Mouse (Mus musculus) left cerebral cortex, adult 9 months (tissue): ENCODE data around the gene Vps37c.

Experiments
- DNase-seq, 2 experiments: peaks; one replicate each; pipeline ENCODE4 v3.0.0; 2022; ENCODE audit warnings: low spot score in 2 of 2

Gene Vps37c

GRCm38 (mm10) chr19:10713551-10713950 is 25.0 kb downstream of the Vps37c start:
- DNase-seq: no peak

GRCm38 (mm10) chr19:10714168-10714567 is 25.6 kb downstream of the Vps37c start:
- no peak for DNase-seq

GRCm38 (mm10) chr19:10714682-10715475 is 26.3 kb downstream of the Vps37c start:
- DNase-seq: peak in 1 of 2 experiments; percentile 77

- no peak for DNase-seq
Observed at GRCm38 (mm10) chr19:10715476-10715875, 26.9 kb downstream of the Vps37c start.

GRCm38 (mm10) chr19:10718251-10718775 is 29.8 kb downstream of the Vps37c start:
- no peak for DNase-seq

GRCm38 (mm10) chr19:10719751-10720150 is 31.2 kb downstream of the Vps37c start:
- no peak for DNase-seq

- DNase-seq: no peak
Observed at GRCm38 (mm10) chr19:10720524-10720923, 32.0 kb downstream of the Vps37c start.

GRCm38 (mm10) chr19:10721064-10721463 is 32.5 kb downstream of the Vps37c start:
- no peak for DNase-seq

GRCm38 (mm10) chr19:10723084-10723483 is 34.5 kb downstream of the Vps37c start:
- no peak for DNase-seq

GRCm38 (mm10) chr19:10723649-10724048 is 35.1 kb downstream of the Vps37c start:
- no peak for DNase-seq

- DNase-seq: no peak
Observed at GRCm38 (mm10) chr19:10724629-10725363, 36.3 kb downstream of the Vps37c start.

GRCm38 (mm10) chr19:10729889-10730288 is 41.4 kb downstream of the Vps37c start:
- no peak for DNase-seq

- no peak for DNase-seq
Observed at GRCm38 (mm10) chr19:10730469-10730868, 41.9 kb downstream of the Vps37c start.

GRCm38 (mm10) chr19:10731975-10732374 is 43.4 kb downstream of the Vps37c start:
- no peak for DNase-seq

- no peak for DNase-seq
Observed at GRCm38 (mm10) chr19:10732741-10733140, 44.2 kb downstream of the Vps37c start.

- peak in 1 of 2 experiments; percentile 46 for DNase-seq
Observed at GRCm38 (mm10) chr19:10733501-10734127, 45.1 kb downstream of the Vps37c start.

- no peak for DNase-seq
Observed at GRCm38 (mm10) chr19:10734554-10734953, 46.0 kb downstream of the Vps37c start.

GRCm38 (mm10) chr19:10735061-10735460 is 46.5 kb downstream of the Vps37c start:
- DNase-seq: no peak

GRCm38 (mm10) chr19:10735861-10736260 is 47.3 kb downstream of the Vps37c start:
- DNase-seq: no peak

GRCm38 (mm10) chr19:10738038-10738437 is 49.5 kb downstream of the Vps37c start:
- no peak for DNase-seq

GRCm38 (mm10) chr19:10738811-10739210 is 50.3 kb downstream of the Vps37c start, which contains the start of gene Cd5:
Gene Cd5, minus strand, starts transcription at chr19:10739002.
- DNase-seq: no peak

- DNase-seq: no peak
Observed at GRCm38 (mm10) chr19:10739916-10740315, 51.4 kb downstream of the Vps37c start.
